Mouse (Mus musculus) cerebellum, postnatal 14 days (tissue): ENCODE results near the gene Shisa9.
A peak's percentile ranks its signal among the peaks of the same experiment; 100 is the strongest.

Source experiments
- DNase-seq, 2 experiments: peaks; one replicate each; pipeline ENCODE4 v3.0.0; 2021; ENCODE audit warnings: mixed read lengths in 2 of 2

The Shisa9 gene

DNA sequence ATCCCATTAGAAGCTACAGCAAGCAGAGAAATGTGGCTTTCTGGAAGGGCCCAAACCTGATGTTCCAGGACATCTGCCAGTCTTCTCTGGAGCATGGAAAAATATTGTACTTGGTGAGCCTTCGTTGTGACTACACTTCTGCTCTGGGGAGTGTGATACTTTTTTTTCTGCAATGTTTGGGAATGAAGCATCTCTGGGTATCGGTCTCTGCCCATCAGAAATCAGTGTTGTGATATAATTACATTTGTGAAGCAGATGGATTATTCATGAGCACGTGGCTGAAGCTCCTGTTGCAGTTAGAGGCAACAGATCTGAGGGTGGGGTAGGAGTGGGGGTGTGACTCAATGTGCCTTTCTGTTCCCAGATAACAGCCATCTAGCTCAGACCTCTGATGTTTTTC, 218.2 kb downstream of the Shisa9 start:
- DNase-seq = no peak

DNA sequence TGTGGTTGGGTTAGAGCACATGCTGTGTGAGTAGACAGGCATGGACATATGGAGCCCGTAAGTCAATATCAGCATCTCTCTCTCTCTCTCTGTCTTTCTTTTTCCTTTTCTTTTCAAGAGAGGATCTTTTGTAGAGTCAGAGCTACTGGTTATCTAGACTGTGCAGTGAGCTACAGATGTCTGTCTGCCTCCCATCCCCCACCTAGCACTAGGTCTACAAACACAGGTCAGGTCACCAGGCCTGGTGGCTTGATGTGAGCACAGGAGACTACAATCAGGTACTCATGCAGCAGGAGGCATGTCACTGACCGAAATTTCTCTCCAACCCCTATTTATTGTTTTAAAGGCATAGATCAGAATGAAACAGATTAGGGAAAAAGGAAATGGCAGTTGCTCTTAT, 219.1 kb downstream of the Shisa9 start:
- DNase-seq = no peak

DNA sequence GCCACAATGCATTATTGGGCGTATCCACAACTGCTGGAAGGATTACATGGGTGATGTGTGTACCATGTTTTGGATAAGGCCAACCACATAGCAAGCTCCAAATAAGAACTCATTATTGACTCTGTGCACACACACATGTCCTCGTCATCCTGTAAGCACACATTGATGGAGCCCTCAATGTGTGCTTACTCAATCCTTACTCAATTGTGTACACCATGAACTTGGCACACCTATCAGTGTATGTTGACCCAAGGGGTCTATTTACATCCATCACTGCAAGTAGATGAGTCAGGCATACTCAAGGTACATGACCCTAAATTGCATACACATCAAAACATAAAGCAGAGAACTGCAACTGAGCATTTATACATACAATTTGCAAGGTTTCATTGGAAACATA, 220.5 kb downstream of the Shisa9 start:
- no peak for DNase-seq

DNA sequence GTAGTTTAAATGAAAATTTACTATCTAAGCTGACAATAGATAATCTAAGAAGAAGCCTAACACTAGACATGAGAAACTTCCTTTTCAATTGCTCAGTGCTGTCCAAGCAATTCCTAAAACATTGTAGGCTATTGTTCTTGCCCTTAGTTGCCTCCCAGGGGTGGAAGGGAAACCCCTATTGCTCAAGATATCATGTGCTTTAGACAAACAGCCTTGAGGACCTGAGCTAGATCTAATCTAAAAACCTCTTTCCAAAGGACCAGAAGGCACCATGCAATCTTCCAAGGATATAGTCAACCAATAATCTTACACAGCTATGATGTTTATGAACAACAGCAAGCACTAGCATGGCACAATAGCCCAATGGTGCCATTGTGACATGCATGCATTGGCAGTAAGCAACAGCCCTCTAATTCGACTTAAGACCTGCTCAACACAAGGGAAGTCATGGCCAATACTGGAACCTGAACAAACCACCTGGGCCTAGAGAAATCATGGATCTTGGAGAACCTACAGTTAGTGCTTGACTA, 222.6 kb downstream of the Shisa9 start:
- no peak for DNase-seq

DNA sequence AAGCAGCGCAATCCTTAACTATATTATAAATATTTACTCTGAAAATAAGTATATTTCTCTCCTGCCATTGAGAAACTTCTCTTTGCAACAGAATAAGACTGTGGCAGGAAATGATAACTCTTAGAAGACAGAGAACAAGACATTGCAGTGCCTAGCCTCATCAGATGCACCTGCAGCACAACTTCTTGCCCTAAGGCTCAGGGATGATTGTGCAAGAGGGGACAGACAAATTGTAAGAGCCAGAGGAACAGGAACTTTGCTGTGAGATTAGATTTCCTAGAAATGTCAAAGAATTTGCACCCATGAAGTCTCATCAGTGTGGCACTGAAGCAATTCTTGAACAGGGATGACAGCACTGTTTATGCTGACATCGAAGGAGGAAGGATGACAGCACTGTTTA, 223.0 kb downstream of the Shisa9 start:
- no peak for DNase-seq

DNA sequence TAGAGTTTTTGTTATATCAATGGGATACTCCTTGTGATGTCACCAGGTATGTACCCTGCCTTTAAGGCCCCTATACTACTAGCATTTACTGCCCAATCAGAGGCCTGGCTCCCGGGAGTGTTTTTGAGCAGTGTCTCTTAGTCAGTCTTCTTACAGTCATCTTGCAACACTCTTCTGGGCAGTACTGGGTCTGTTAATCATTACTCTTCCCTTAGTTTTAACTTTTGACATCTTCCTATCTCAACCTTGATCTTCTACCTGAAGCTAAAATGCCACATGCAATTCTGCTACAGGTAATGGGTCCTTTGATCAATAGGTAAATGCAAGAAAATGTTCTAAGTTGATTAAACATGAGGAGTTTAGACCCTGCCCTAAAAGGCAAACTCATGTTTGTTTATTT, 225.4 kb downstream of the Shisa9 start:
- DNase-seq = no peak

DNA sequence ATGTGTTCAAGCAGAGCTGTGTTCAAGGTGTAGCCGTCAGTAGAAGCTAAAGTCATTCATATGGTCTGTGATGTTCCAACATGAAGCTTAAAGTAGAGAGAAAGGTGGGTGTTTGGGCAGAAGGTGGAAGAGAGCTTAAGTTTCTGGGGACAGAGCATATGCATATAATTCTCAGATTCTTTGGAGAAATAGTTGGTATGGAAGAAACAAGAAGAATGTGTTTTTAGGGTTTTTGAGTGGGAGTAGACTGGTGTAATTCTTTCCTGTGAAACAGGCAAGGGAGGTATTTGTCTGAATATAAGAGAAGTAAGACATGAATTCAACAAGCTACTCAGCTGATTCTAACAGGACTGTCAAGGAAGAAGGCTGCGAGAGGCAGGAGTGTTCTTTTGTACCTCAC, 225.9 kb downstream of the Shisa9 start:
- no peak for DNase-seq

DNA sequence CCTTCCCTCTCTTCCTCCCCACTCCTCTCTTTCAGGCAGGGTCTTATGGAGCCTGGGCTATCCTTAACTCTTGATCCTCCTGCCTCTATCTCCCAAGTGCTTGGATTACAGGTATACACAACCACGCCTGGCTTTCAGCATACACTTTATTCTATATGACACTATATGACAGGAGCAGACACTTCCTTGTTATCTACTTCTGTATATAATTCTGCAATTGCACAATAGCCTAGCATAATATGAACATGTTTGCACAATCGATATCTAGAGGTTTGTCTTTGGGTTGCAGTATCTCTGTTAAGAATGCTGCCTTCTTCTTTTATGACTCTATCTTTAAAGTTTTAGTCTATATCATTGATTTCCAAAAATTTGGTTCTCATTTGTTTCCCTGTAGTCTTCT, 230.1 kb downstream of the Shisa9 start:
- DNase-seq = no peak

DNA sequence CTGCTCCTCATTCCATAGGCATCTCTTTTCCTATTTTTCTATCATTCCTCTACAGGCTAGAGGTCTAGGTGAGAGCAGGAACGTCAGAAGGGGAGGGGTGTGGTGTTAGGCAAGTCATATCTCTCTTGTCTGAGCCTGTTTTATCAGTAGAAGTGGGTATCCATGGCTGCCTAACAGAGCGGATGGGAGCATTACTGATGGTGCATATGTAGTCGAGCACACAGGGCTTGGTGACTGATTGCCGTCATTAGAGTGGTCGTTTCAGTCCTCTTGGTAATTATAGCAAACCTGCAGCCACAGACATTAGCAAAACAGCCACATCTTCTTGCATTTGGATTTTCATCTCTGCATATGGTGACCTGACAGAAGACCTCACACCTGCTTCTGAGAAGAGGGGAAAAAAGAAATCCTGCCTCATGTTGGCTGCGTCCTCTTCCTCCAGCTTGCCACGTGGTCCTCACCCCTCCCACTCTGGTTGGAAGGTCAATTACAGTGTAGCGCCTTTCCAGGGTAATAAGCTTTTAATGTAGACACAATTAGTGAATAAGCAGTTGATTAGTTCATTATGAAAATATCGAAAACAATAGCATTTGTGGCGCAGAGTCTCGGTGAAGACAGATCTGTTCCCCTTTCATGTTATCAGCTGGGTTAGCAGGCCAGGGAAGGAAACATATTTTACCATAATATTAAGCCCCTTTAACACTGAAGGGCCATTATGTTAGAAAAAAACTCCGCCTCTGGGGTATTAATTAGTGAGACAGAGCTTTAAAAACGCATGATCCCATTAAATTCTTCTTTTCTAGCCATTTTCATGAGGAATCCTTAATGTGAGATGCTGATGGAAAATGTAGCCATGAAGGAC, 233.6 kb downstream of the Shisa9 start:
- DNase-seq = no peak

DNA sequence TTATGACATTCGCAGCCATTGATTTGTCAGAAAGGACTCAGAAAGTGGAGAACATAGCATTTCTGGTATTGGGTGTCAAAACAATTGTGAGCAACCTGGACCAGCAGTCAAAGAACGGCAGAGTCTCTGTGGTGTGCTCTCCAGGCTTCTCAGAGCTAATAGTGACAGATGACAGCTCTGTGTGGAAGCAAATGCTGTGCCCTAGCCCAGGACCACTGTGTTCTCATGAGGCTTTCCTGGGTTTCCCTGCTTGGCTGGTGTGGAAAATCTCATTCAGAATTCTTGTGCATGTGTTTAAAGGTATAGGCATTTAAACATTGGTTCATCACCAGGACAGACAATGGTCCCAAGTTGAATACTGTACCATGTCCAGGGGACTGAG, 234.2 kb downstream of the Shisa9 start:
- DNase-seq = no peak

DNA sequence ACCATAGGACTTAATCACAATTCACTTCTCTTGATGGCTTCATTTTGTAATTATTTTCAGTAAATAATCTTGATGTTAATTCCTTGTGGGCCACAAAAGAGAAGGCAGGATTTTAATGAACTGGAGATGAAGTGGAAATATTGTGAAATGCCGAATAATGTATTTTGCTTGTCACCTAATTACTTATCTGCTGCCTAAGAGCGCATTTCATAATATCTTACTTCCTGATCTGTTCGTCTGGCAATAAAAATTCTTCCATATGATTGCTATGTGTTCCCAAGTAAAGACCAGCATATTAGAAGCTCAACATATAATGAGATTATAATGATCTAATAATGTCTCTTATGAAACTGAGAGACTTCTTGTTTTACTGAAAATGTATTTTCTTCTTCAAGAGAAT, 235.9 kb downstream of the Shisa9 start:
- no peak for DNase-seq

DNA sequence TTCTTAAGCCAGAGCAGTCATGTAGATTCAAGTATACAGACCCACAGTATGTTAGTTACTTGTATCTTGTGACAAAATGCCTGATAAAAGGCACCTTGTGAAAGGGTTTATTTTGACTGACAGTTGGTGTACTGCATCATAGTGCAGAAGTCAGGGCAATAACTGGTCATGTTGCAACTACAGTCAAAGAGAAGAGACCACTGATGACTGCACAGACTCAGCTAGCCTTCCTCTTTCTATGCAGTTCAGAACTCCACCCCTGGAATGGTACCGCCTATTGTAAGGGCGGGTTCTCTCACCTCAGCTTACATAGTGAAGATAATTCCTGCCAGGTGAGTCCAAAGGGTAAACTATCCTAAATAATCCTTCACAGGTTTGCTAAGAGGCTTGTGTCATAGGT, 239.6 kb downstream of the Shisa9 start:
- no peak for DNase-seq

DNA sequence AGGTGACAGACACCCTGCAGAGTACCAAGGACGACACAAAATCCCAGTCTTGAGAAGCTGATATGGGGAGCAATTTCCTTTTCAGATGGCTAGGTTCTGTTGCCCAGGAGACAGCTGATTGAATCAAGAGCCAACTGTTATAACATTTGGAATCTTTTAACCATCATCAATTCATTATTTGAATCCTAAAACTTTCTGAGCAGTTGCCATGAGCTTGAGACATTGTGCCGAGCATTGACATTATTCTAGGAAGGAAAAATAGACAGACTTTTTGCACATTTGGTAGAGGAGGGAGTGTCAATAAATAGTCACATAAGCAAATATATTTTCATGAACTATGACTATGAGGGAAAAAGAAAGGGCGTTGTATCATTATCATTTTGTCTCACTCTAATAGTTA, 243.0 kb downstream of the Shisa9 start:
- no peak for DNase-seq

DNA sequence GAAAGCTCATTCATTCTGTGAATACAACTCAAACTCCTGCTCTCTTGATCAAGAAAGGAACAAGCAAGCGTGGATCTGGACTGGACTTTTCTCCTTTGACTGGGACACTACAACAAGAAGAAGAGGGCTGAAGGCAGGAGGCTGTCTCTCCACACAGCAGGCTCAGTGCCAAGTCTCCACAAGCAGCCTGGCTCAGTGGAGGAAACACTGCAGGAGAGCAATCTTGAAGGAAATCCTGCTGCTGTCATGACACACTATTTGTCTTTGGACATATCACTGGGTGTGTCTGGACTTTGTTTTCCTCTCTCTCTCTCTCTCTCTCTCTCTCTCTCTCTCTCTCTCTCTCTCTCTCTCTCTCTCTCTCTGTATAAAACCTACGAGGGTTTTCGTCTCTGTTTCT, 249.4 kb downstream of the Shisa9 start:
- DNase-seq = peak; percentile 26 to 31

DNA sequence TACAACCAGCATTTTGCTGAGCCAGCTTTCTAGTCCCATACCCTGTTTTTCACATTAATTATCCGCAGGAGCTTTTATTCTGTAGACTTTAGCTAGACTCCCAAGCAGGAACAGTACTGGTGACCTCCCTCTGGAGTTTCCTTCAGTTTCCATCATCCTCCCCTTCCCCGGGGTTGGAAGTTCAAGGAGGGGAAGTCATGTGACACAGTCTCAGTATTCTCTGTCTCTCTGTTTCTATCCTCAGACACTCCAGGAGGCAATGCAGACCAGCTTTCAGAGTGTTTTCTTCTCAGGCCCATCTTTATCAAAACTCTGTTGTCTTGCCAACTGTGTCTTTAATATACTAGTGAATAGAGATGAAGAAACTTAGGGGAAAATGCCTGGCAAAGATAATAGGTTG, 250.4 kb downstream of the Shisa9 start:
- DNase-seq = no peak

DNA sequence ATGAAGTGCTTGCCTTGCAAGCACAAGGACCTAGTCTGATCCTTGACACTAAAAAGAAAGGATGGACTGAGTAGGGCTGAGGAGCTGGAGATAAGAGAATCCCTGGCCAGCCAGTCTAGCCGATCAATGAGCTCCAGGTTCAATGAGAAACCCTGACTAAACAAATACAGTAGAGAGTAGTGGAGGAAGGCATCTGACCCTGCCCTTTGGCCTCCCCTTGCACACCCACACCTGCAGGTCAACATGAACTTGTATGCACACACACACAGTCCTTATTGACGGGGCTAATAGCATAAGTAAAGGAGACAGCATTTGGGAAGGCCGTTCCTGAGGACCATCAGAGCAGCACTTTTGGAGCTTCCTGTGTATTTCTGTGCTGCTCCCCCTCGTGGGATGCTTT, 254.7 kb downstream of the Shisa9 start:
- DNase-seq = no peak

DNA sequence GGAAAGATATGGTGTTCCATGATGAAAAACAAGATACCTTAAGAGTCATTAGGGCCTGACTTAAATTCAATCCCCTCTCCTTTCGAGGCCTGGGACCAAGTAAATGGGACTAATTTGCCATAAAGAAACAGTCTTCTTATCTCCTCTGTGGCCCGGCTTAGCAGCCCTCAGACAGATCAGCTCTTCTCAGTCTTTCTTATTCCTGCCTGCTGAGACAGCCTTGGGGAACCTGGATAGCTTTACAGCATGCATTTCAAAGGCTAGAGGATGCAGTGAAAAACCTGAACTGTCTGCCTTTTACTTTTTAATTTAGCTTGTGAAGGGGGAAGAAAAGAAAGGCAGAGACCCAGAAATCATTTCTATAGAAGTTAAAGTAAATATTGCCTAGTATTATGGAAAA, 275.4 kb downstream of the Shisa9 start:
- DNase-seq = no peak

DNA sequence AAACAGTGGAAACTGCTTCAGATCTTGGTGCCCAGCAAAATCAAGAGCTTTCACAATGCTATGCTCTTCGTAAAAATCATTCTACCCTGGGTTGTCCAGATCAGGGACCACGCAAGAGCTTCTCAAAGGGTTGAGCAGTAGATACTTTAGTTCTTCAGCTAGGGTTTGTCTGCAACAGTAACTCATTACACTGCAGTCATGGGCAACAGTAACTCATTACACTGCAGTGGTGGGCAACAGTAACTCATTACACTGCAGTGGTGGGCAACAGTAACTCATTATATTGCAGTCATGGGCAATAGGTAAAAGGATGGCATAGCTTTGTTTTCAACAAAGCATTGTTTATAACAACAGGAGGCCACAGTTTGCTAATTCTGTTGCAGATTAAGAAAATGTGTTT, 281.9 kb downstream of the Shisa9 start:
- no peak for DNase-seq

DNA sequence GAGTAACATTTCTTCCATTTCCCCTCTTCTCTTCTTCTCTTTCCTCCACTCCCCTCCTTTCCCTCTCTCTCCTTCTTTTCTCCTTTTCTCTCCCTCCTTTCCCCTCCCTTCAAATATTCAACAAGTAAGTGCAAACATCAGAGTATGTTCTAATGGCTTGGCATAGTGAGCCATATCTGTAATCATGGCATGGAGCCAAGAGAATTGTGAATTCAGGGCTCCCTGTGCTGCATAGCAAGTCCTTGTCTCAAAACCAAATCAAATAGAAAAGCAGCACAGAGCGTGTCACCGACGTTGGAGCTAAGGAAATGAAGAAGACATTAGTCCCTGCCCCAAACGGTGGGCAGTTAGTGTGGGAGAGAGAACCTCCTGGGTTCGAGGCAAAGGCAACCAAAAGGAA, 316.6 kb downstream of the Shisa9 start:
- peak in 1 of 2 experiments; percentile 2 for DNase-seq

DNA sequence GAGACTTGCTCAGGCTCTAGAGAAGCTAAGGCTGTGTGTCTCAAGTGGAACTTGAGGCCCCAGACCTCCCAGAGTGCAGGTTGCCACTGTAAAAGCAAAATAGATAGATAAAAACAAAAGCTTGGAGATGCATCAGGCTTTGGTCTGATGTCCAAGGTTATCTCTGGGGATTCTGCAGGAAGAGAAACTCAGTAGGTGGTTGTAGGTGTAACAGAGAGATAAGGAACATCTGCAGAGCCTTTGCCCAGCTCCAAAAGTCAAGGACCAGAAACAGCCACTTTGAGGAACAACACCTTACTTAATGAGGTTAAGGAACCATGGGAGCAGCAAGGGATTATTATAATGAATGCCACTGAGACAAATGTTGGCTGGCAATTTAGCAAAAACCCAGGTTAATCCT, 319.5 kb downstream of the Shisa9 start:
- DNase-seq = no peak

DNA sequence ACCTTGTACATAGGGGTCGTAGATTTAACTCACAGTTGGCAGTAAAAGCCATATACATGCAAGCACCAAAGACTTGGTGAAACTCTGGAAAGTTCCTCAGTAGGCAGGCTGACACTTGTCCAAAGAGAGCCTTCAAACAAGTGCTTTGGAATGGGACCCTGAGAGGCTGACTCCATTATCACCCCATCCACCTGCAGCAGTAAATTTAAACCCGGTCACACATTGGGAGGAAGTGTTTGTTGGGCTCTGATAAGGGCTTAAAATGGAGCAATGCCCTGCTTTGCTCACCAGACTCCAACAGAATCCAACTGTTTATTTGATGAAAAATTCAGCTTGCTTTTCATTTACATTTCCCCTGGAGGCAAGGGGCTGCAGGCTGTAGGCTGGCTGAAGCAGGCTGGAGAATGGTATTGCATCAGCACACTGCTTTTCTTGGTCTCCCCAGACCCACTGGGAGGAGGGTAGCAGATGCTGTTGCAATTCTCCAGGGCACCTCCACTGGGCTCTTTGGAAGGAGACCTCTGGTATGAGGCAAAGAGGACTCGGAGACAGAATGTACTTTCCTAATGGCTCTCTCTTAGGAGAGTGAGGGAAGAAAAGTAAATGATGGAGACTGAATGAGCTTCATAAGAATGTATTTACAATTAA, 323.5 kb downstream of the Shisa9 start:
- DNase-seq = no peak

DNA sequence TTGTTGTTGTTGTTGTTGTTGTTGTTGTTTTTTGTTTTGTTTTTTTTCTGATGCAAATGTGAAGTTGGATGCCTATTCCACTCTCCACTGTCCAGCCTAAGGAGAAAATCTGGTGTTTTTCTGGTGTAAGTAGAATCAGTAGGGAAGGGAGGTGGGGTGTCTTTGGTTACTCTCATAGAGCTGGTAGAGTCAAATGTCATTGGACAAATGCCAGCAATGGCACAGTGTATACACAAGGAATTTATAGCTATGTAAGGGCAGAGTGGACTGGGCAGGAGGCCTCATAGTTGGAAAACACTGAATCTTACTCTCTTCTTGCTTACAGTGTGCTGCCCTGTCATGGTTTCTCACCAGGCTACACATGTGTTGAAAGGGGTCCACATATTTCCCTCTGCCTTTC, 325.9 kb downstream of the Shisa9 start:
- no peak for DNase-seq

DNA sequence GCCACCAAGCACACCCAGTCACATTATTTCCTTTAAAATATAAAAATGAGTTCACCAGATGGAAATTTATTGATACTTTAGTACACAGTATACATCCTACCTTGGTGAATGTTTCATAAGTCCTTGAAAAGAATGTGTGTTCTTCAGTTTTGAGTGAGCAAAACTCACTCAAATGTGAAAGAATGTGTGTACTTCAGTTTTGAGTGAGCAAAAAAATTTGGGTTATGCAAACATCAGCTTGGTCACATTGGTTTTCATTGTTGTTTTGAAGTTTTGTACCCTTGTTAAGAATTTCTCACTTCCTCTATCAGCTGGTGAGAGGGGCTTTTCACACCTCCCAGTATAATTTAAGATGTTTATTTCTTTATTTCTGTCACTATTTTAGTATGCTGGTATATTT, 331.7 kb downstream of the Shisa9 start:
- no peak for DNase-seq
